Mouse (Mus musculus) WW6 (cell line): ENCODE measurements at regions not wholly inside any gene's neighbourhood (a gene's known extent, or its start where the extent isn't known, plus 50 kb on each side); places are given as distances from the start of the nearest gene placed in this dataset.

Experiments
- DNase-seq: peaks from one replicate; pipeline ENCODE4 v3.0.0-alpha.2; 2013; ENCODE audit warnings: low read depth, low spot score

DNA sequence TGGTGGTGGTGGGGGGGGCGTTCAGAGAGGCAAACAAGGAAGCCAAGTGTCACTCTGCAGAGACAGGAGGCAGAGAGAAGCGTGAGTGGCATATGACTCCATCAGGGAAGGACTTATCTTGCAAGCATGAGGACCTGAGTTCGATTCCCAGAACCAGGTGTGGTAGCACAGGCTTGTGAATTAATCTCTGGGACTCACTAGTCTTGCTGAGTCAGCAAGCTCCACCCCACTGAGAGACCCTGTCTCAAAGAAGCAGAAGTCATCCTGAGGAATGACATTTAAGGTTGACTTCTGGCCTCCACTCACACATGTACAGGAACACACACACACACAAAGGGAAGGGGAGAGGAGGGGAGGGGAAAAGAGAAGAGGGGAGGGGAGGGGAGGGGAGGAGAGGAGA, 156.5 kb downstream of the Rplp1 start:
- no peak for DNase-seq

DNA sequence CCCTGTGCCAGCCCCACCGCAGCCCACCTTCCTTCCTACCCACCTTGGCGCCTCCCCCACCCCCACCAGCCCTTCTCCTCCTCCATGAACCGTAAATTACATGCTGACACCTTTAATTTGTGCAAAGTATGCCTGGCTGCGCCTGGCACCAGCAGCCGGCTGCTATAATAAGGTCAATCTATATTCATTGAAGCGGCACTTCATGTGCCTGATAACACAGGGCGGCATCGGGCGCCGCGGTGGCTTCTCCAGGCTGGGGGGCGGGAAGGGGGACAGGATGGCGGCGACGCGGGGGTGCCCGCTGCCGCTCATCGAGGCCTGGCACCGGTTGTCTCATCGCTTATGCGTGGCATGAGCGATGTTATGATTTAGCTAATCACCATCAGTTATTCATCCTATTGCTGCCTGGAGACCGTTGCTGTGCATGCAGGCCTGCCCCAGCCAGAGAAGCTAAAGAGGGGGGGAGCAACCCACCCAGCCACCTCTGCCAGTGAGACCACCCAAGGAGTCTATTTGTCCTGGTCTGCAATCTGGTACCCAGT, 157.5 kb downstream of the Rplp1 start:
- no peak for DNase-seq

DNA sequence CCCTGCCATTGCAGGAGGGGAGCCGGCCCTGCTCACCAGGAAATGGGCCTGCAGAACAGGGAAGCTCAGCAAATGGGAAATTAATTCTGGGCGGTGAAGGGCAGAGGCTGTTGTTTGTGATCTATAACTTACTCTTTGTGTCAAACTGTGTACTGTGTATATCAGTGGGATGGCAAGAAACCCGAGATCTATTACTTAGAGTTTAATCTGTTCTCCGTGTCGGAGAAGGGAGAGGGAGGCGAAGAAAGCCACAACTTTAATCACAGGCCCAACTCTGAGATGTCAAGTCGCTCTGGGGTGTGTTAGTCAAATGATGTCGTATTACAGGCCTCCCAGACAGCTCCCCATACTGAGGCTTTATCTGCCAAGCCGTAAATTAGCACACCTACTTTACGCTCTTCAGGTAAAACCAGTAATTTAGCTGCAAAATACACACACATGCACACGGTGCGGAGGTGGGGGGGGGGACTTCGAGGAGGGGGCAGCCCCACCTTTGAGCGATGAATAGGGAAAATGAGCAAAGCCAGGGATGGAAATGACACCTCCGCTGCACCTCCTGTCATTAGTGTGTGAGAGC, 158.0 kb downstream of the Rplp1 start:
- no peak for DNase-seq

GRCm38 (mm10) chr9:61755311-61755710, 159.0 kb downstream of the Rplp1 start:
- DNase-seq = no peak

DNA sequence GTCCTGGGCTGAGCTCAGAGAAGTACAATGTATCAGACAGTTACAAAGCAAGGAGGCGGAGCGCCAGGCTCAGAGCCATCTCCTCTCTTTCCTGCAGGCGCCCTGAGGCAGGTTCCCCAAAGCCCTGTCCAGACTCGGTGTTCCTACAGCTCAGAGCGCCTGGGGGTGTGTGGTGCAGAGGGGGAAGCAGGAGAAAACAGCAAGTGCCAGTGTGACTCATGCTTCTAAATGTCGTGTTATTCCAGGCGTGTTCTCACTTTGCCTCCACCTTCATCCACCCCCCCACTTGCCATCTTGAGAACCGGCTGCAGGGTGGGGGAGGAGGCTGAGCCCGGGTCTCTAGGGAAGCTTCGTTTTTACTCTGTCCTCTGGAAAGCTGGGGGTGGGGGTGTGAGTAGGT, 160.5 kb downstream of the Rplp1 start:
- peak; percentile 20 for DNase-seq

DNA sequence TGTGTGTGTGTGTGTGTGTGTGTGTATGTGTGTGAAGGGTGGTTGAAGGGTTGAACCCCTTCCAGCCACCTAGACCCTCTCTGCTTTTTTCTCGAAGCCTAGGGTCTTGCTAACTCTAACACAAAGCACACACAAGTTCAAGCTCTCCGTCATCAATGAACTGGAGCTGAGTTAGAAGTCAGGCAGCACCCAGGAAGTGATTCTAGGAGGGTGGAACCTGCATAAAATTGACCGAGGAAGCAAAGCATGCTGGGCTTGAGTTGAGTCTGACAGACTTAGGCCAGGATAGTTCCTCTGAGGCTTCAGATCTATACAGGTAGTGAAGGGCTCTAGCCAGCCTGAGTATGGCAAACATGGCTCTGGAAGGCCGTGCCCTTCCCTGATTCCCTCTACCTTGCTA, 165.1 kb downstream of the Rplp1 start:
- no peak for DNase-seq

DNA sequence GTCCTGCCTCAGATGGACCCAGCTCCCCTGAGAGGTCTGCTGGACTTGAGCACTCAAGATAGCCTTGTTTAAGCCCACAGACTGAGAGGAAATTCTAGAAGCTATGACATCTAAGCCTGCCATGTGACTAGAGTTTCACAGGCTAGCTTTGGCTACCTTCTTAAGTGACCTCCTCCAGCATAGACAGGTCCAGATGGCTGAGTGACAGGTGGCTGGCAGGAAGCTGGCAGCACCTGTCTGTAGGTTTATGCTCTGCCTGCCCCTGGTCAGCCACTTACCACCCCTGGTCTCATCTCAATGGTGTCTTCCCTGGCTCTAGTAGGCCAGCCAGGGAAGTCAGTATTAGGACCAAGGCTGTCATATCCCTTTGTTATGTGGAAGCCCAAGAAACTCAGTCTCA, 165.9 kb downstream of the Rplp1 start:
- DNase-seq = no peak

- DNase-seq = no peak
Measured at GRCm38 (mm10) chr9:61746401-61746800, 167.9 kb downstream of the Rplp1 start.

DNA sequence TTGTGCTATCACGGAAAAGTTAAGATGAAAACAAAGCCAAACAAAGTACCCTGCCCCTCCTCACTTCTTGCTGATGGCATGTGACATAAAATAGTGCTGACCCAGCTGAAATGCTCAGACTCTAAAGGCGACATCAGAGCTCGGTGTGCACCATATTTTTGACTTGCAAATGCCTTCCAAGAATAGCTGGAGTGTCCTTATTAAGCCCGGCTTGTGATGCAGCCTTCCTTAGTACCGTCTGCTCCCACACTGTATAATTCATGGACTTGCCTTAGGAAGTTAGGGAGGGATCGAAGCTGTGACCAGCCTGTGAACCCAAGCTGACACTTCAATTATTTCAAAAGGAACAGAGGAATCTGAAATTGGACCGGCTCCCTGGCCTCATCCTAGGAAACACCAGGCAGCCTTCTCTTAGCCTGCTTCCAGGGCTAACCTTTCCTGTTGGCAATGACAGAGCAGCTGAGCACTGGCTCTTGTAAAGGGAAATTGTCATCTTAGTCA, 169.0 kb downstream of the Rplp1 start:
- DNase-seq = no peak

DNA sequence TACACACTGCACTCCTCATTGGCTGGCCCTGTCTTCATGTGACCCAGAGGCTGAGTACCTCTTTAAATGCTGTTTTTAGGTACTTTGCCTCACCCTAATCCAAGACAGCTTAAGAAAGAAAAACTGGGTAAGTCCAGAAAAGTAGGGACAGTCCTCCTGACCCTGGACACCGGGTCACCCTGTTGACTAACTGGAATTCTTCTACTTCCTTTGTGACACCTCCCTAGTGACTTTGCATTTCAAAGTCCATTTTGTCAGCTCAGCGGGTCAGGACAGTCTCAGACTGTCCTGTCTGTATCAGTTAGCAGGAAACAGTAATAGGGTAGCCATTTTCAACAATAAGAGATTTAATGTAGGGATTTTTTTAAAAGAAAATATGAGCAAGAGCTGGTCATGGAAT, 180.8 kb downstream of the Rplp1 start:
- no peak for DNase-seq

GRCm38 (mm10) chr9:61732747-61733146, 181.6 kb downstream of the Rplp1 start:
- no peak for DNase-seq

- no peak for DNase-seq
Measured at GRCm38 (mm10) chr9:61728115-61728514, 186.2 kb downstream of the Rplp1 start.

- DNase-seq = no peak
Measured at GRCm38 (mm10) chr9:61727651-61728050, 186.7 kb downstream of the Rplp1 start.

GRCm38 (mm10) chr9:61724070-61724469, 190.3 kb downstream of the Rplp1 start:
- no peak for DNase-seq

DNA sequence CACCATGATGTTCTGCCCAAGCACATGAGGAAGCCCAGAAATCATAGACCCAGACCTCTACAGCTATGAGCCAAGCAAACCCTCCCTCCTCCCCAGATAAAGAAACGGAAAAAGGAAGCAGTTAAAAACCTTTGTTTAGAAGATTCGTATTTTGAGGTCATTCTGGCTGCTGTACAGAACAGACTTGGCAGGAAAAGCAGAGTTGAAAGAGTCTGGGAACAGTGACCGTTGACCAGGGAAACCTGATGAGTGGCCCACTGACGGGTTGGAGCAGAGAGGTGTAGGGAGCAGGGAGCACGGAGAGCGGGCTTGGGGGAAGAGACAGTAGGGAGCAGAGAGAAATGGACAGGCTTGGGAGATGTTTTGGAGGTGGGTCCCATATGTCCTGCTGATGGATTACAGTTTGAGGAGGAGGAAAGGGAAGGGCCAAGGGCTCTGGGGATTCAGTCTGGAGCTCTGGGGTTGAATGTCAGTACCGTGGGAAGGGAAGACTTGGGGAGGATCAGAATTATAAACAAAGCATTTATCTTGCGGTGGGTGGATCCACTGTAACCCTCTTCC, 191.2 kb downstream of the Rplp1 start:
- DNase-seq = no peak

DNA sequence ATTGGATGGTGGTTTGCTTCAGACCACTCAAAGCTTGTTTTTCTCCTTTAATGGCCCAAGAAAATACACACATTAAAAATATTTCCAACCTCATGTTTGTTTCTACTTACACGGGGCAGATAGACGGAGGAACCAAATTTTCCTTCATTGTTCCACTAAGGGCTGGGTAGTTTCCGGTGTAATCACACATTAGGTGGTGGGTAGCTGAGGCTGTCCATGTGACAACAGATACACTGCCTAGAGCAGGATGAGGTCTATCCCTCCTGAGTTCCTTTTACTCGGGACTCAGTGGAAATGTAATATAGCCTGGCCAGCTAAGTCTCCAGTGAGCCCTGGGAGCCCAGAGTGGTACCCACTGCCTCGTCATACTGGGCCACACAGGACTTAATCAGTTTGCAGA, 192.5 kb downstream of the Rplp1 start:
- no peak for DNase-seq

GRCm38 (mm10) chr9:61721071-61721470, 193.3 kb downstream of the Rplp1 start:
- no peak for DNase-seq

DNA sequence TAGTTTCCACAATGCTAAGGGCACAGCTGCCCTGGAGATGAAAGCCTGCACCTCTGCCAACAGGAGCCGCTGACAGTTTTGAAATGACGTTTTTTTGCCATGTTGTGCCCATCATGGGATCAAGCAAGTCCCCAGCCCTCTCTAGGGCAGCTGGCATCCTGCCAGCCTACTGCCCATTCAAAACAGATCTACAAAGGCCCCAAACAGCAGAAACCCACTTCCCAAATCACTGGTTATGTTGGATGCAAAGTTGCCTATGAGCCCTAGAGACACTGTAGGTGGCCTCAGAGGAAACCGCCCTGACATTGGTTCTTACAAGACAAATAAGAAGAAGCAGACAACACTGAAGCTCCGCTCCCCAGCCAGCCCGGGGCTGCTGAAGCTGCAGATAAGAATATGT, 194.1 kb downstream of the Rplp1 start:
- no peak for DNase-seq

DNA sequence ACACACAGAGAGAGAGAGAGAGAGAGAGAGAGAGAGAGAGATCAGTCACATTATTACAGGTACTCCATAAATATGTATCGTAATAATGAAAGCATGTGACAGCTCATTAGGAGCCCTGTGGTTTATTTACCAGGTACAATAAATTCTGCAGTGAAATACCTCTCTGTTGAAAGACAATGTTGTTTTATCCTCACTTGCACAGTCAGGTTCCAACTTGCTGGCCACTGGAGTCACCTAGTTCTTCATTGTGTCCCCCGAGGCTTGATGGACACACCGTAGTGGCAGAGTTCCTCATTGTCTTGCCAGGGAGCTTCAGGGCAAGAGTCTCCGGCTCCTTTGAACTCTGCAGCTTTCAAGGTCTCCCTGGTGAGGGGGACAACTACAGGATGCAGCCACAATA, 197.6 kb downstream of the Rplp1 start:
- no peak for DNase-seq

GRCm38 (mm10) chr9:61714331-61715035, 199.9 kb downstream of the Rplp1 start:
- DNase-seq = no peak

DNA sequence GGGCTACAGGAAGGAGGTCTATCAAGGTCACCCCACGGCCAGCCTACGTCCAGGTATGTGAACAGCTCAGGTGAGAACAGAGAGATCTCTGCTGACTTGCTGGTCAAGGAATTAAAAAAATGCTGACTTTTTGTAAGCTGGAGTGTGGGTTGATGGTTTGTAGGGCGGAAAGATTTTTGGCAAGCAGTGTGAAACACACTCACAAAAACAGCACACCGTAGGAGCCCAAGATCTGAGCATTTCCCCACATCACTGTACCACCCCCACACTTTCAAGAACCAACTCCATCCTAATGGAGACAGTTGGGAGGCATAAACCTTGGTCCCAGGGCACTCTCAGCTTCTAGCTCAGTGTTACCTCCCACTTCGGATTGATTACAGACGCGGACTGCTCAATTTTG, 200.5 kb downstream of the Rplp1 start:
- no peak for DNase-seq

GRCm38 (mm10) chr9:61711296-61711695, 203.0 kb downstream of the Rplp1 start:
- no peak for DNase-seq

DNA sequence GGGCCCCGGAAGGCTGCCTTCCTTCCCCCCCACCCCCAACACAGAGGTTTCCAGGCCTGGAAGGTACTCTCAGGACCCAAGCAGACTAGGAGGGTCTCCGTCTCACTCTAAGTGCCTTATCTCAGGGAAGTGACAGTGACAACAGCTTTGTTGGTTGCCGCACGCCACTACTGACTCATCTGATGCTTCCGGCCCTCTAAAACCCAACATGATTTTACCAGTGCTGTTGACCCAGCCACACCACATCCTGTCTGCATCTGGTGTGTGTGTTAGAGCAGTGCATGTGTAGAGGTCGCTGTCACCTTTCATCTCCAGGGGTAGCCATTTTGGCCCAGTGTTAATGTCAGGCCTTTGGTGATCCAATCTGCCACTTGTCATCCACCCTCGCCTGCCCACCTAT, 206.5 kb downstream of the Rplp1 start:
- no peak for DNase-seq
